Mouse (Mus musculus): Measurements from ENCODE around the gene Atxn10. TPM values are rescaled to one million over a fixed set of nuclear protein-coding genes. Genes with fewer than 3 reads are reported as not detected.
A peak's percentile ranks its signal among the peaks of the same experiment; 100 is the strongest.

Atxn10 gene
- polyA plus RNA-seq, 1 experiment, result 216 TPM

DNA sequence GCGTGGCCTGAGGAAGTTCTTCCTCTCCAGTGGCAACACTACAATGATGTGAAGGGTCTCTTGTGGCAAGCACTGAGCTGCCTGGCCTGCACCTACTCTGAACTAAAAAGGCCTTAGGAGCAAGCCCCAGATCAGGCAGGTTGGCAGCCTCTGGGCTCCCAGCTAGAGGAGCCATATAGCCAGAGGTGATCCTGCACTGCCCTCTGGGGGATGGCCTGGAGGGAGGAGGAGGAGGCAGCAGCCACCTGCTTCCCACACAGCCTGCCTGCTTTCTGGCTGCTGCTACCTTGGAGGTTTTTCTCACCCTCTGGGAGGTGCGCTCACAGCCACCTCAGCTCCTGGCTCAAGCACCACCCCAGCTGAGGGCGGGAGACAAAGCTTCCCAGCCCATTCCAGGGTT lies 144.6 kb downstream of the Atxn10 start:
- H3K4me2 ChIP-seq (ENCODE audit: low read depth), result no peak overlapping the region
- no peaks in the 10 kb centered on the region for H3K36me3 ChIP-seq (ENCODE audit: control insufficient read depth, insufficient read depth)
- no peak overlapping the region for H3K4me3 ChIP-seq
- H3K27me3 ChIP-seq (ENCODE audit: control insufficient read depth, insufficient read depth, insufficient read length), result peaks cover 27% of the 10 kb centered on the region
- no peaks in the 10 kb centered on the region for H3K79me2 ChIP-seq (ENCODE audit: control insufficient read depth, insufficient read depth)
- TF ChIP-seq TCF3 (IDR thresholded peaks at IDR 0.05; ENCODE audit: insufficient read length, low read depth), result no peak
- TF ChIP-seq MYOG (IDR thresholded peaks at IDR 0.05; ENCODE audit: control insufficient read depth in 1 of 3, insufficient read depth in 1 of 3, insufficient read length in 2 of 3, low read depth in 2 of 3), result no peak
- TF ChIP-seq TCF12 (IDR thresholded peaks at IDR 0.05; ENCODE audit: insufficient read depth, poor library complexity, severe bottlenecking), result no peak
- TF ChIP-seq MYOD1 (IDR thresholded peaks at IDR 0.05; ENCODE audit: control insufficient read depth in 1 of 3, insufficient read length in 2 of 3, low read depth in 2 of 3), result no peak
- no peak for TF ChIP-seq USF1 (IDR thresholded peaks at IDR 0.05; ENCODE audit: low read depth)
- no peak for TF ChIP-seq REST (IDR thresholded peaks at IDR 0.05; ENCODE audit: insufficient read depth, insufficient read length)
- TF ChIP-seq MAX (IDR thresholded peaks at IDR 0.05; ENCODE audit: low read depth), result no peak
- no peak for TF ChIP-seq CEBPB (IDR thresholded peaks at IDR 0.05; ENCODE audit: insufficient read depth, poor library complexity, severe bottlenecking)
- no peak for TF ChIP-seq E2F4 (IDR thresholded peaks at IDR 0.05; ENCODE audit: insufficient read depth)
- no peak for TF ChIP-seq POLR2A (IDR thresholded peaks at IDR 0.05; ENCODE audit: insufficient read length, low read depth)
- TF ChIP-seq SRF (IDR thresholded peaks at IDR 0.05; ENCODE audit: control insufficient read depth, insufficient read length, low read depth), result no peak
- TF ChIP-seq POLR2AphosphoS2 (IDR thresholded peaks at IDR 0.05; ENCODE audit: insufficient read length, low read depth), result no peak
- H3ac ChIP-seq (ENCODE audit: control insufficient read depth, insufficient read length), result no peak overlapping the region

DNA sequence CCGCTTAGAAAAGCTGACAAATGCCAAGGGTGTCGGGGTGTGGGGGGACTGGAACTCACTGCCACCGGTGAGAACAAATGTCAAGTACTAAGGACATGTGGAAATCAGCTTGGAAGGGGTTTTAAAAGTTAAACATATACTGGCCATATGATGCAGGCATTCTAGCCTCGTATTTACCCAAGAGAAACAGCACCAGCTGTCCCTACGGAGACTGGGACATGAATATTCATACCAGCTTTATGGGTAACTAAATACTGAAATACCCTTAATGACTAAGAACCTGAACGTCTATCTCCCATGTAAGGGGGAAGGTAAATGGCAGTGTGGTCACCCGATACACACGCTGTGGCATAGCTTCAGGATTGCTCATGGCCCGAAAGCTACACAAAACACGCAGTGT lies 152.9 kb downstream of the Atxn10 start:
- H3K79me2 ChIP-seq (ENCODE audit: control insufficient read depth, insufficient read depth), result no peaks in the 10 kb centered on the region
- H3K4me3 ChIP-seq, result no peak overlapping the region
- TF ChIP-seq USF1 (IDR thresholded peaks at IDR 0.05; ENCODE audit: low read depth), result no peak
- no peak for TF ChIP-seq TCF3 (IDR thresholded peaks at IDR 0.05; ENCODE audit: insufficient read length, low read depth)
- TF ChIP-seq POLR2AphosphoS2 (IDR thresholded peaks at IDR 0.05; ENCODE audit: insufficient read length, low read depth), result no peak
- TF ChIP-seq MYOD1 (IDR thresholded peaks at IDR 0.05; ENCODE audit: control insufficient read depth in 1 of 3, insufficient read length in 2 of 3, low read depth in 2 of 3), result peak in 1 of 3 experiments; percentile 1
- H3K4me2 ChIP-seq (ENCODE audit: low read depth), result no peak overlapping the region
- no peaks in the 10 kb centered on the region for H3K36me3 ChIP-seq (ENCODE audit: control insufficient read depth, insufficient read depth)
- no peak overlapping the region for H3ac ChIP-seq (ENCODE audit: control insufficient read depth, insufficient read length)
- peaks cover 26% of the 10 kb centered on the region for H3K27me3 ChIP-seq (ENCODE audit: control insufficient read depth, insufficient read depth, insufficient read length)

DNA sequence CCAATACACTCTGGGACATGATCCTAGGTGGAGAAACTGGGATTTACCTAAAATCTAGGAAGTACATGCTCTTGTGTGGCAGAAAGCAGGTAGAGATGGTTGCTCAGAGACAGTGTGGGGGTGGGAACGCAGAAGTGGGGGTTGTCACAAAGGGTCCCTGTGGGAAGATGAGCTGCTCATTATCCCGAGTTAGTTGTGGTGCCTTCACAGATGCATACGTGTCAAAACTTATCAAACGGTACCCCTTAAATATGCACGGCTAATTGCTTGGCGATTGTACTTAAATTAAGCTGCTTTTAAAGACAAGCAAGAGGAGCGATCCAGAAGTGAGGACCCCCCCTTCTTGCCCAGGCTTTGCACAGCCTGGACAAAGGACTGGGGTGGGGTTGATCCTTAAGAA lies 153.7 kb downstream of the Atxn10 start:
- H3K27me3 ChIP-seq (ENCODE audit: control insufficient read depth, insufficient read depth, insufficient read length), result peaks cover 34% of the 10 kb centered on the region

DNA sequence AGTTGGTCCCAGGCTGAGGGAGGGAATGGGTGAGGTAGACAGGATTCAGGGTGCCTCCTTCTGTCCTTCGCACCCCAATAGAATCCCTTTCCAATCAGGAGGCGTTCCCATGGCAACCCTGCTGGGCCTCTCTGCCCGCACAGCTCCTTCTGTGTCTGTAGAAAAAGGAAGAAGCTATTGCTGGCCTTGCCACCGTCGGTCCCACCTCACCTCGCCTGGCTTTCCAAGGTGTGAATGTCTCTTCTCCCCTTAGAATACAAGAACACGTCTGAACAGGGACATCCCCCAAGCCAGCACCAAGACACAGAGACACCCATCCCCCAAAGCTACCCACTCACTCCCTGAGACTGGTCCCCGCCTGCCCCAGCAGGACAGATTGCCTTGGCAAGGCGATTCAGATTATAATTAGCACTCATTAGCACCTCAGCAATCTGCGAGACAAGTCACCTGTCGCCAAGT lies 158.1 kb downstream of the Atxn10 start:
- Histone ChIP-seq H3K4me3 (no peak overlapping the region), H3K79me2 (ENCODE audit: control insufficient read depth, insufficient read depth) (no peaks in the 10 kb centered on the region), H3K36me3 (ENCODE audit: control insufficient read depth, insufficient read depth) (no peaks in the 10 kb centered on the region), H3K4me2 (ENCODE audit: low read depth) (no peak overlapping the region), H3ac (ENCODE audit: control insufficient read depth, insufficient read length) (no peak overlapping the region), H3K27me3 (ENCODE audit: control insufficient read depth, insufficient read depth, insufficient read length) (peaks cover 65% of the 10 kb centered on the region)
- no peak for TF ChIP-seq E2F4 (IDR thresholded peaks at IDR 0.05; ENCODE audit: insufficient read depth)
- no peak for TF ChIP-seq REST (IDR thresholded peaks at IDR 0.05; ENCODE audit: insufficient read depth, insufficient read length)
- no peak for TF ChIP-seq POLR2A (IDR thresholded peaks at IDR 0.05; ENCODE audit: insufficient read length, low read depth)
- TF ChIP-seq MYOD1 (IDR thresholded peaks at IDR 0.05; ENCODE audit: control insufficient read depth in 1 of 3, insufficient read length in 2 of 3, low read depth in 2 of 3), result no peak
- TF ChIP-seq TCF12 (IDR thresholded peaks at IDR 0.05; ENCODE audit: insufficient read depth, poor library complexity, severe bottlenecking), result no peak
- TF ChIP-seq CEBPB (IDR thresholded peaks at IDR 0.05; ENCODE audit: insufficient read depth, poor library complexity, severe bottlenecking), result no peak

More for the DNA sequence above, 153.7 kb downstream of the Atxn10 start:
- Histone ChIP-seq H3K79me2 (ENCODE audit: control insufficient read depth, insufficient read depth) (no peaks in the 10 kb centered on the region), H3K36me3 (ENCODE audit: control insufficient read depth, insufficient read depth) (no peaks in the 10 kb centered on the region), H3K4me3 (no peak overlapping the region), H3ac (ENCODE audit: control insufficient read depth, insufficient read length) (no peak overlapping the region), H3K4me2 (ENCODE audit: low read depth) (no peak overlapping the region)
- TF ChIP-seq CEBPB (IDR thresholded peaks at IDR 0.05; ENCODE audit: insufficient read depth, poor library complexity, severe bottlenecking) (no peak), E2F4 (IDR thresholded peaks at IDR 0.05; ENCODE audit: insufficient read depth) (no peak), POLR2AphosphoS2 (IDR thresholded peaks at IDR 0.05; ENCODE audit: insufficient read length, low read depth) (no peak), USF1 (IDR thresholded peaks at IDR 0.05; ENCODE audit: low read depth) (no peak), MYOD1 (IDR thresholded peaks at IDR 0.05; ENCODE audit: control insufficient read depth in 1 of 3, insufficient read length in 2 of 3, low read depth in 2 of 3) (no peak), SRF (IDR thresholded peaks at IDR 0.05; ENCODE audit: control insufficient read depth, insufficient read length, low read depth) (no peak), REST (IDR thresholded peaks at IDR 0.05; ENCODE audit: insufficient read depth, insufficient read length) (no peak), TCF12 (IDR thresholded peaks at IDR 0.05; ENCODE audit: insufficient read depth, poor library complexity, severe bottlenecking) (no peak), TCF3 (IDR thresholded peaks at IDR 0.05; ENCODE audit: insufficient read length, low read depth) (no peak), POLR2A (IDR thresholded peaks at IDR 0.05; ENCODE audit: insufficient read length, low read depth) (no peak), MAX (IDR thresholded peaks at IDR 0.05; ENCODE audit: low read depth) (no peak), MYOG (IDR thresholded peaks at IDR 0.05; ENCODE audit: control insufficient read depth in 1 of 3, insufficient read depth in 1 of 3, insufficient read length in 2 of 3, low read depth in 2 of 3) (no peak)

DNA sequence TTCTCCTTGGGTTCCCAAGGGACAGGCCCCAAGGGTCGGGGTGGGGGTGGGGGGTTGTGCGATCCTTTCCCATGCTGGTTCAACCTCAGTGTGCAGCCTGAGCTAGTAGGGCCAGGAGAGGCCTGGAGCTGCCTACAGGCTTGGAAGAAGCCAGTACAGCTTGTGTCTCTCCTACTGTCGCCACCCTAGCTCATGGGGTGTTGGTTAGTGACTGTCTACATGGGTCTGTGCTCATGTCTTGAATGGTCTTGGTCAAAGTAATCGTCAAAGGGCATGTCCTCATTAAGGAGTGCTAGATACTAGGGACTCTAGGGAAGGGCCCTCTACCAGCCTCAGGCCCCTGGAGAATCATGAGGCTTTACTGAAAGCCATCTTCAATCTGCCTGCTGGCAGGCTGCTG lies 161.5 kb downstream of the Atxn10 start:
- no peak for TF ChIP-seq CEBPB (IDR thresholded peaks at IDR 0.05; ENCODE audit: insufficient read depth, poor library complexity, severe bottlenecking)
- no peak for TF ChIP-seq USF1 (IDR thresholded peaks at IDR 0.05; ENCODE audit: low read depth)
- TF ChIP-seq SRF (IDR thresholded peaks at IDR 0.05; ENCODE audit: control insufficient read depth, insufficient read length, low read depth), result no peak
- TF ChIP-seq MAX (IDR thresholded peaks at IDR 0.05; ENCODE audit: low read depth), result no peak
- TF ChIP-seq TCF3 (IDR thresholded peaks at IDR 0.05; ENCODE audit: insufficient read length, low read depth), result no peak
- TF ChIP-seq POLR2A (IDR thresholded peaks at IDR 0.05; ENCODE audit: insufficient read length, low read depth), result no peak
- no peak for TF ChIP-seq TCF12 (IDR thresholded peaks at IDR 0.05; ENCODE audit: insufficient read depth, poor library complexity, severe bottlenecking)
- TF ChIP-seq MYOG (IDR thresholded peaks at IDR 0.05; ENCODE audit: control insufficient read depth in 1 of 3, insufficient read depth in 1 of 3, insufficient read length in 2 of 3, low read depth in 2 of 3), result no peak
- no peak for TF ChIP-seq REST (IDR thresholded peaks at IDR 0.05; ENCODE audit: insufficient read depth, insufficient read length)
- no peak for TF ChIP-seq MYOD1 (IDR thresholded peaks at IDR 0.05; ENCODE audit: control insufficient read depth in 1 of 3, insufficient read length in 2 of 3, low read depth in 2 of 3)
- TF ChIP-seq E2F4 (IDR thresholded peaks at IDR 0.05; ENCODE audit: insufficient read depth), result no peak
- no peak for TF ChIP-seq POLR2AphosphoS2 (IDR thresholded peaks at IDR 0.05; ENCODE audit: insufficient read length, low read depth)
- Histone ChIP-seq H3ac (ENCODE audit: control insufficient read depth, insufficient read length) (no peak overlapping the region), H3K4me3 (no peak overlapping the region), H3K27me3 (ENCODE audit: control insufficient read depth, insufficient read depth, insufficient read length) (peaks cover 59% of the 10 kb centered on the region), H3K79me2 (ENCODE audit: control insufficient read depth, insufficient read depth) (no peaks in the 10 kb centered on the region), H3K36me3 (ENCODE audit: control insufficient read depth, insufficient read depth) (no peaks in the 10 kb centered on the region), H3K4me2 (ENCODE audit: low read depth) (no peak overlapping the region)

Measured in myocyte (in vitro differentiated cells).